Mouse (Mus musculus) layer of hippocampus, adult 11-12 months (tissue): Measurements from ENCODE around the gene Raph1.

Source experiments
- DNase-seq: peaks from one replicate; pipeline ENCODE4 v3.0.0; 2022; ENCODE audit warnings: low spot score

The Raph1 gene

GRCm38 (mm10) chr1:60566631-60567311 lies at the start of gene Raph1:
TSS of gene Raph1 (minus strand) at chr1:60567104.
- DNase-seq, result peak; percentile 70

- no peak for DNase-seq
These were observed 48.8 kb upstream of the Raph1 start for GRCm38 (mm10) chr1:60615703-60616102.

GRCm38 (mm10) chr1:60614902-60615301 lies 48.0 kb upstream of the Raph1 start:
- DNase-seq, result no peak

DNA sequence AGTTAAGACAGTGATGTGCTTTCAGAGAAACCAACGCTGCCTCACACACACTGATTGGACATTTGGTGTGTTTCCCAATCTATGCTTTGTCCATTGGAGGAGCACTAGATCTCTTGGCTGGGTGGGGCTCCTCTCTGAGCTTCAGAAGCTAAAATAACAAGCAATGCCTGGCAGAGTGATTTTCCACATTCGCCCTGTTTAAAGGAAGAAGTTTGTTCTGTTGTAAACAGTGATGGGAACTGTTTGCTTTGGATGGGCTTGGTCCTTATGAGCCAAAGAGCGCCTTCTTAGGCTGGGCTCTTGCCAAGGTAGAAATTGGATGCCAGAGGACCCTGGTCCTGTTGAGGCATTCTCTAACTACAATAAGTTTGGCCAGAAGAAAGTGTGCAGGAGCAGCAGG lies 45.1 kb upstream of the Raph1 start:
- DNase-seq, result no peak

DNA sequence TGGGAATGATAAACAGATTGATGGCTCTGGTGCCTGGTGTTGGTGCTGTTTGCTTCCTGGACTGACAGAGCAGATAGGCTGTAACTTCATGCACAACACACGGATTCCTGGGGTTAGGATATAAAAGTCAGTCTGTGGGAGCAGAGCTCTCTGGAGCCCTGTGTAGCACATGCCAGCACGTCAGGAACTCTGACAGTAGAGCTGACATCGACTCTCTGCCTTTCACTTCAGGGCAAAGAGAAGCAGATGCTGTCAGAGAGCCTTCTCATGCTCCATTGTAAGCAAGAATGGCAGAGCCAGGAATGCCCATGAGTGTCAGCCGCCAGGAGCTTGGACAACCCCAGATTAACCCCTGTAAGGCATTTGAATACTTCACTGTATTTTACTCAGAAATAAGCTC lies 43.7 kb upstream of the Raph1 start:
- DNase-seq, result no peak

DNA sequence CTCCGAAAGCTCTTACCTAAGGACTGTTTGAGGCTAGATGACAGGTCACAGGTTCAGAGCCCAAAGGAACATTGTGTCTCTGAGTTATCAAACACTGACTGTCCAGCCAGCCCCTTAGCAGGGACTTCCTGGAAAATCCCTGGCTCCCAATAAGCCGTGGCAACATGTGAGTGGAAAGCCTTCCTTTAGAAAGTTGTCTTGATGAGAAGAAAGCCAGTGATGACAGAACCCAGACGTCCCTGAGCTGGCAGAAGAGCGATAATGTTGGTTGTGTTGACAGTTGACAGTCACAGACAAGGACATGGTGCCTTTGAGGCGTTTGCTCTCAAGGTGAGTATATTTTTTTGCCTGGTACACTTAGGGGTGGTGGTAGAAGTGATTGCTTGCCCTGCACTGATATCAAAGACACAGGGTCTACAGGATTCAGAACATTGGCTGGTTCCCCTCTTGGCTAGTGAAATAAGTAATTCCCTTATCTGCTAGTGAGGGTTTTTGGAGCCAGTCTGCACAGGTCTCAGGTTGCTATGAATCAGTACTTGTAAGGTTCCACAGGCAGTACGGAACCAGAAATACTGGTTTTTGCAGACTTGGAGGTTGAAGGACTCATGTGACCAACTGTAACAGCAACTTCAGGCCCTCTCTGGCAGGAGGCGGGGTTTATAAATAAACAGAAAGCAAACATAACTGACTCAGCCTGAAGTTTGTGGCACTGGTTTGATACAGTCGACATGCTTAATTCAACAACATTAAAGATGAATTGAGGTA lies 42.3 kb upstream of the Raph1 start:
- DNase-seq, result no peak

- DNase-seq, result no peak
These were observed 37.6 kb upstream of the Raph1 start for GRCm38 (mm10) chr1:60604481-60605021.

GRCm38 (mm10) chr1:60600682-60601081 lies 33.8 kb upstream of the Raph1 start:
- no peak for DNase-seq

DNA sequence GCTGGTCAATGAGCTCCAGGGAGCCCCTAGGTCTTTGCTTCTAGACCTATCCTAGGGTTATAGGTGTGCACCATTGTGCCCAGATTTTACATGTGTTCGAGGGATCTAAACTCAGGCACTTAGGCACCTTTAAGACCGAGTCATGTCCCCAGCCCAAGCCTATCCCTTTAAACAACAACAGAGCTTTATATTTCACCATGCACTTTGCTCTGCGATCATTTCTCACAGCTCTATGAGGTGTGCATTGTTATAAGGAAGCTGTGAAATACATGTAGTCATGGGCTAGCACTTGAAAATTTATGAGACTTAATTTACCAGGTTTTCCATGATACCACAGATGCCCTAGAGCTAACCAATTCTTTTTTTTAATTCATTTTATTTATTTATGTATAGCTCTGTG lies 33.0 kb upstream of the Raph1 start:
- DNase-seq, result no peak

DNA sequence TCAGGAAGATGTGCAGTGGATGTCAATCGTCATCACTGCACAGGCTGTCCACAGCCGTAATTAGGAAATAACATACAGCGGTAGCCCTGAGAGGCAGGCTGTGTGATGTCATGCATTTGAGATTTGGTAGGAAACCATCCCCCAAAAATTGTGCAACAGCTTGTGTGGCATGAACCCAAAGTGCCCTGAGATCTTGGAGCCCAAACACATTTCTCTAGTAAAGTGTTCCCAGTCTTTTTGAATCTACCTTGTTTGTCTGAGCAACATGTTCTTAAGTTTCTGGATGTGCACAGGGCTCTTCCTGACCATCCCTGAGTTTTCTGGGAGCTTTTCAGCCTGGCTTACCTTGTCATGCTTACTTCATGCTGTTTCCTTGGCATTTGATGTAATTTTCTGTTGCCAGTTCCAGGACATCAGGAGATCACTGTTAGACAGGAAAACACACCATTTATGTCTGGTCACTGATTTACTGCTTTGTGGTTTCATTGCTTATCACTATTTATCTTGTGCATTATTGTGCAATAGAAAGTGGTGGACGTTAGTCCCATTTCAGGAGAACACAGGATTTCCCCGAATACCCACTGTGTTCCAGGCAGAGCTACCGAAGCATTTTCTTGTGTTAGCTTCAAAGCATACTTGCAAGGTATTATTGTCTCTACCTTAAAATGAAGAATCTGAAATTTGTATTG lies 32.3 kb upstream of the Raph1 start:
- no peak for DNase-seq

GRCm38 (mm10) chr1:60596386-60597320 lies 29.7 kb upstream of the Raph1 start:
- DNase-seq, result no peak

- DNase-seq, result no peak
These were observed 26.2 kb upstream of the Raph1 start for GRCm38 (mm10) chr1:60593101-60593500.

- no peak for DNase-seq
These were observed 22.2 kb upstream of the Raph1 start for GRCm38 (mm10) chr1:60588887-60589629.

DNA sequence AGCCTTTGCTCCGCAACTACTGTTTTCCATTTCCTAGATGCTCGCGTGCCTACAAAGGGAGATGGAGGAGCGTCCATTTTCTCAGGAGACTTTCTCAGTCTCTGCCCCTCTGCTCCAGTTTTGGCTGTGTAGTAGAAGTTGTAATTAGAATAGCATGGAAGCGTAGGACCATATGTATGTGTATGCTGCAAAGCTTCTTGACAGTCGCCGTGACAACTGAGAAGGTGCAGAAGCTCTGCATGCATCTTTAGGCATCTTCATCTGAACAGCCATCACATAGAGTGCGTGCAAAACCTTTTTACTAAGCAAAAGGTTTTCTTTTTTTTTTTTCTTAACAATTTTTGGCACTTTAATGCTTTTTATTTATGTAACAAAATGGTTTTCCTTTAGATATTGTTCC lies 14.1 kb upstream of the Raph1 start:
- DNase-seq, result no peak

DNA sequence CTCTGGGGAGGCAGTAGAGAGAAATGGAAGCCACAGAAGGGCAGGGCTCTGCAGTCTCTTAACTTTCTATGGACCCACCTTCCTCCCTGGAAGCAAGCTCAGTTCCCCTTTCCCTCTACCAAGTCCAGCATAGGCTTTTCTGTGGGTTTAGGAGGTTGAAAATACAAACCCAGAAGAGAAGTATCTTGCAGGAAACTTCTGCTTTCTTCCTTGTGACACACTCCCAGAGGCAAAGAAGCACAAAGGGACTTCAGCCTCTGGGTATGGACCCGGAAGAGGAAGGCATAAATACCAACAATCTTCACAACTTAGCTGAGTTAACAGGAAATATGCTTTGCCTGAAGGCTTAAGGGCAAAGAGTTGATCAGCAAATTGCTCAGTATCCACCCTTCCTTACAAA lies 13.0 kb upstream of the Raph1 start:
- no peak for DNase-seq

- DNase-seq, result no peak
These were observed 5.8 kb upstream of the Raph1 start for GRCm38 (mm10) chr1:60572699-60573098.

GRCm38 (mm10) chr1:60569741-60570140 lies 2.8 kb upstream of the Raph1 start:
- DNase-seq, result no peak

GRCm38 (mm10) chr1:60569210-60569609 lies 2.3 kb upstream of the Raph1 start:
- DNase-seq, result no peak

- DNase-seq, result no peak
These were observed 417 bp upstream of the Raph1 start for GRCm38 (mm10) chr1:60567321-60567720.

DNA sequence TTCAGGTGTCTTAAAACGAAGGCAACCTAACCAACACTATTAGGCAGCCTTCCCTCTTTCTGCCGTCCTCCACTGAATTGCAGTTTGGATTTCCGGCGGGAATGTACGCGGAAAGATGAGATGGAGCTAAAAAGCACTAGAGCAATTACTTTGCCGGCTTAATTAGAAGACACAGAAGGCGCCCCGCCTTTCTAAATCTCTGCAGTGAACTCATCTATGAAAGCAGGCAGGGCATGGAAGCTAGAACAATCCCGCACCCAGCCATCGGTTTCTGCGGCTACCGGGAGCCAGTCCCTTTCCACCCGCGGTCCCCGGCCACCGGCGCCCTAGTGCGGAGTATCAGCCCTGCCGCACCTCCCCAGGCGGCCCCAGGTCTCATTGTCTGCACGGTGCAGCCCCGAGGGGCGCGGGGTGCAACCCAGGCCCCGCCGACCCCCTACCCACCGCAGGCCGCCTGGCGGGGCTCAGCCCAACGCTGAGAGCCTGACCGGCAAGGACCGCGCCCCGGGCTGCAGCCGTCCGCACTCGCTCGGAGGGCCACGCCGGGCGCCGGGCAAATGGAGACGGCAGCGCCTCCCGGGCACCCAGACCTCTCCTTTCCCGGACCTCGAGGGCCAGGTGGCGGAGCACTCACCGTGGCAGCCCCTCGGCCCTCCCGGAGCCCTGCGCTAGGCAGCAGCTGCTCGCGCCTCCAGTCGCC lies 823 bp downstream of the Raph1 start:
- peak; percentile 37 for DNase-seq
